Mouse (Mus musculus) liver, embryonic 16.5 days (tissue): ENCODE data around the gene Fank1. TPM values are rescaled to one million over a fixed set of nuclear protein-coding genes. Genes with fewer than 3 reads are reported as not detected.

Experiments used
- ATAC-seq: fragments of 200-750 bp; cut with Nextera tagmentation; 2 replicates; pipeline ENCODE4 v1.8.0; 2017; ENCODE audit warnings: low read depth, mild to moderate bottlenecking, moderate number of reproducible peaks, moderate library complexity
- H3K27ac ChIP-seq: fragments of 300-500 bp; sonication (generic); 2 replicates; pipeline ENCODE4 v1.5.1; 2014; ENCODE audit warnings: mild to moderate bottlenecking, low read length
- H3K27me3 ChIP-seq: fragments of 300-500 bp; sonication (generic); 2 replicates; pipeline ENCODE4 v1.6.1; 2014; ENCODE audit warnings: low read depth, low read length, mixed read lengths; ENCODE audit not compliant: control insufficient read depth, insufficient read depth
- H3K36me3 ChIP-seq: fragments of 300-500 bp; sonication (generic); 2 replicates; pipeline ENCODE4 v1.6.1; 2014; ENCODE audit warnings: mild to moderate bottlenecking; ENCODE audit not compliant: control insufficient read depth, insufficient read depth
- H3K4me1 ChIP-seq: fragments of 300-500 bp; sonication (generic); 2 replicates; pipeline ENCODE4 v1.6.1; 2014; ENCODE audit warnings: low read depth, low read length, mixed read lengths; ENCODE audit not compliant: control insufficient read depth
- H3K4me2 ChIP-seq: fragments of 300-500 bp; sonication (generic); 2 replicates; pipeline ENCODE4 v1.6.1; 2014; ENCODE audit warnings: low read depth, low read length, mixed read lengths
- H3K4me3 ChIP-seq: fragments of 300-500 bp; sonication (generic); 2 replicates; pipeline ENCODE4 v1.5.1; 2014; ENCODE audit warnings: low read depth, mild to moderate bottlenecking, low read length
- H3K9ac ChIP-seq: fragments of 300-500 bp; sonication (generic); 2 replicates; pipeline ENCODE4 v1.6.1; 2014; ENCODE audit warnings: low read depth, low read length
- H3K9me3 ChIP-seq: fragments of 300-500 bp; sonication (generic); replicated peaks from 2 replicates; pipeline ENCODE4 v1.6.1; 2016; ENCODE audit warnings: low read length; ENCODE audit not compliant: control insufficient read depth
- WGBS: fragments of 180-500 bp; shearing (Covaris S2); extraction: QIAGEN DNeasy Blood & Tissue Kit; methylation state at CpG from one replicate; pipeline ENCODE4 v1.1.7; 2014; ENCODE audit not compliant: insufficient replicate concordance; 5-methylcytosine and 5-hydroxymethylcytosine counted together
- polyA plus RNA-seq: library from polyadenylated mRNA; unstranded; fragments of >200 nt; fragmentation: Nextera tagmentation; extraction: Ambion mirVana; gene quantifications from 2 replicates; pipeline ENCODE4 v1.2.1, GENCODE M21; 2015

Gene Fank1
- polyA plus RNA-seq, 1 experiment from 2014 or later, result not detected

GRCm38 (mm10) chr7:133762696-133763095, 14.0 kb upstream of the Fank1 start:
- Histone ChIP-seq H3K4me3 (no peak overlapping the region), H3K9ac (no peak overlapping the region), H3K9me3 (no peaks in the 10 kb centered on the region; the same call in 1 of the 2 replicates), H3K4me1 (no peaks in the 10 kb centered on the region; the same call in 1 of the 2 replicates), H3K4me2 (no peak overlapping the region), H3K27ac (no peak overlapping the region), H3K36me3 (no peaks in the 10 kb centered on the region), H3K27me3 (no peaks in the 10 kb centered on the region)
- 70% methylated on average over 6 of the region's 6 CpGs for WGBS
- no peak for ATAC-seq

- no peaks in the 10 kb centered on the region for H3K36me3 ChIP-seq
- ATAC-seq, result no peak
- H3K4me2 ChIP-seq, result no peak overlapping the region
- H3K27ac ChIP-seq, result no peak overlapping the region
- 53% methylated on average over 2 of the region's 2 CpGs for WGBS
- no peak overlapping the region for H3K4me3 ChIP-seq
- no peaks in the 10 kb centered on the region; the same call in 1 of the 2 replicates for H3K4me1 ChIP-seq
- no peaks in the 10 kb centered on the region for H3K27me3 ChIP-seq
- H3K9ac ChIP-seq, result no peak overlapping the region
- no peaks in the 10 kb centered on the region; the same call in 1 of the 2 replicates for H3K9me3 ChIP-seq
Measured at GRCm38 (mm10) chr7:133764425-133764824, 12.2 kb upstream of the Fank1 start.

- H3K36me3 ChIP-seq, result no peaks in the 10 kb centered on the region
- H3K4me3 ChIP-seq, result no peak overlapping the region
- H3K4me1 ChIP-seq, result no peaks in the 10 kb centered on the region; the same call in 1 of the 2 replicates
- H3K4me2 ChIP-seq, result no peak overlapping the region
- 62% methylated on average over 10 of the region's 10 CpGs for WGBS
- no peak for ATAC-seq
- H3K27me3 ChIP-seq, result no peaks in the 10 kb centered on the region
- no peak overlapping the region for H3K27ac ChIP-seq
- H3K9me3 ChIP-seq, result no peaks in the 10 kb centered on the region; the same call in 1 of the 2 replicates
- no peak overlapping the region for H3K9ac ChIP-seq
Measured at GRCm38 (mm10) chr7:133765240-133765848, 11.3 kb upstream of the Fank1 start.

GRCm38 (mm10) chr7:133765849-133766243, 10.8 kb upstream of the Fank1 start:
- H3K4me2 ChIP-seq, result no peak overlapping the region
- no peaks in the 10 kb centered on the region for H3K27me3 ChIP-seq
- H3K4me3 ChIP-seq, result no peak overlapping the region
- ATAC-seq, result no peak
- H3K9ac ChIP-seq, result no peak overlapping the region
- no peak overlapping the region for H3K27ac ChIP-seq
- 78% methylated on average over 13 of the region's 13 CpGs for WGBS
- no peaks in the 10 kb centered on the region; the same call in 1 of the 2 replicates for H3K9me3 ChIP-seq
- no peaks in the 10 kb centered on the region for H3K36me3 ChIP-seq
- no peaks in the 10 kb centered on the region; the same call in 1 of the 2 replicates for H3K4me1 ChIP-seq

GRCm38 (mm10) chr7:133768027-133768426, 8.6 kb upstream of the Fank1 start:
- no peak overlapping the region for H3K27ac ChIP-seq
- ATAC-seq, result no peak
- no peak overlapping the region for H3K9ac ChIP-seq
- no peak overlapping the region for H3K4me2 ChIP-seq
- H3K27me3 ChIP-seq, result no peaks in the 10 kb centered on the region
- no peak overlapping the region for H3K4me3 ChIP-seq
- no peaks in the 10 kb centered on the region; the same call in 1 of the 2 replicates for H3K4me1 ChIP-seq
- H3K9me3 ChIP-seq, result no peaks in the 10 kb centered on the region
- 63% methylated on average over 4 of the region's 4 CpGs for WGBS
- no peaks in the 10 kb centered on the region for H3K36me3 ChIP-seq

- 59% methylated on average over 5 of the region's 5 CpGs for WGBS
- no peaks in the 10 kb centered on the region for H3K9me3 ChIP-seq
- H3K27me3 ChIP-seq, result no peaks in the 10 kb centered on the region
- ATAC-seq, result no peak
- H3K9ac ChIP-seq, result no peak overlapping the region
- no peaks in the 10 kb centered on the region for H3K4me1 ChIP-seq
- H3K36me3 ChIP-seq, result no peaks in the 10 kb centered on the region
- no peak overlapping the region for H3K4me2 ChIP-seq
- no peak overlapping the region for H3K4me3 ChIP-seq
- no peak overlapping the region for H3K27ac ChIP-seq
Measured at GRCm38 (mm10) chr7:133768517-133768916, 8.1 kb upstream of the Fank1 start.

- Histone ChIP-seq H3K4me2 (no peak overlapping the region), H3K4me3 (no peak overlapping the region), H3K9me3 (no peaks in the 10 kb centered on the region), H3K27me3 (no peaks in the 10 kb centered on the region; the same call in 1 of the 2 replicates), H3K4me1 (peaks cover 15% of the 10 kb centered on the region), H3K27ac (no peak overlapping the region), H3K36me3 (no peaks in the 10 kb centered on the region), H3K9ac (no peak overlapping the region)
- no peak for ATAC-seq
- 50% methylated on average over 5 of the region's 5 CpGs for WGBS
Measured at GRCm38 (mm10) chr7:133775179-133775578, 1.5 kb upstream of the Fank1 start.

- H3K9ac ChIP-seq, result peak overlapping the region; percentile 83
- H3K4me2 ChIP-seq, result peak overlapping the region; percentile 89
- H3K27ac ChIP-seq, result peak overlapping the region; percentile 46; the same call in 1 of the 2 replicates
- H3K36me3 ChIP-seq, result no peaks in the 10 kb centered on the region
- WGBS, result 4% methylated on average over 37 of the region's 38 CpGs
- H3K9me3 ChIP-seq, result no peaks in the 10 kb centered on the region
- ATAC-seq, result peak; percentile 75; the same call in 1 of the 2 replicates
- H3K27me3 ChIP-seq, result no peaks in the 10 kb centered on the region; the same call in 1 of the 2 replicates
- peak overlapping the region; percentile 86 for H3K4me3 ChIP-seq
- peaks cover 17% of the 10 kb centered on the region for H3K4me1 ChIP-seq
Measured at GRCm38 (mm10) chr7:133775796-133776625, 650 bp upstream of the Fank1 start.

GRCm38 (mm10) chr7:133781583-133781982, 4.9 kb downstream of the Fank1 start:
- no peak for ATAC-seq
- Histone ChIP-seq H3K27ac (no peak overlapping the region), H3K4me2 (no peak overlapping the region), H3K36me3 (no peaks in the 10 kb centered on the region), H3K4me3 (no peak overlapping the region), H3K4me1 (peaks cover 15% of the 10 kb centered on the region), H3K9ac (no peak overlapping the region), H3K27me3 (no peaks in the 10 kb centered on the region), H3K9me3 (no peaks in the 10 kb centered on the region)
- 39% methylated on average over 6 of the region's 6 CpGs for WGBS
